Mouse (Mus musculus) cortical plate, adult 2 months (tissue): ENCODE measurements around the gene Zfp444. TPM values are rescaled to one million over a fixed set of nuclear protein-coding genes. Genes with fewer than 3 reads are reported as not detected.
"Not testable (repeated sequence)": the region's sequence is repeated elsewhere in the genome, so short reads cannot be mapped to it uniquely, and the experiment has no call there.

ENCODE experiments used
- H3K27ac ChIP-seq: fragments of 200-500 bp; 2 replicates; pipeline ENCODE4 v1.5.1; 2012; ENCODE audit warnings: low read length, control low read depth, inconsistent platforms; ENCODE audit not compliant: insufficient read depth
- H3K4me1 ChIP-seq: fragments of 200-500 bp; 2 replicates; pipeline ENCODE4 v1.6.1; 2011; ENCODE audit warnings: low read length; ENCODE audit not compliant: control insufficient read depth, insufficient read depth
- H3K4me3 ChIP-seq: fragments of 200-500 bp; 2 replicates; pipeline ENCODE4 v1.5.1; 2011; ENCODE audit warnings: mild to moderate bottlenecking, low read length, control low read depth; ENCODE audit not compliant: insufficient read depth
- CTCF ChIP-seq: fragments of 200-500 bp; IDR thresholded peaks from 2 replicates; pipeline ENCODE4 v1.5.1; 2011; ENCODE audit warnings: mild to moderate bottlenecking, control low read depth, low read length; ENCODE audit not compliant: insufficient read depth; ENCODE audit errors: extremely low read depth
- POLR2A ChIP-seq: fragments of 200-500 bp; IDR thresholded peaks from 2 replicates; pipeline ENCODE4 v1.6.1; 2011; ENCODE audit warnings: mild to moderate bottlenecking, low read length, control low read depth; ENCODE audit not compliant: insufficient read depth; ENCODE audit errors: extremely low read depth
- polyA plus RNA-seq: library from polyadenylated mRNA; depleted of rRNA; stranded (reverse); fragments of >200 nt; gene quantifications from 2 replicates; pipeline ENCODE4 v1.2.3, GENCODE M21; 2012; rRNA removed

Zfp444 gene
- polyA plus RNA-seq, 1 experiment, result 56.1 TPM

DNA sequence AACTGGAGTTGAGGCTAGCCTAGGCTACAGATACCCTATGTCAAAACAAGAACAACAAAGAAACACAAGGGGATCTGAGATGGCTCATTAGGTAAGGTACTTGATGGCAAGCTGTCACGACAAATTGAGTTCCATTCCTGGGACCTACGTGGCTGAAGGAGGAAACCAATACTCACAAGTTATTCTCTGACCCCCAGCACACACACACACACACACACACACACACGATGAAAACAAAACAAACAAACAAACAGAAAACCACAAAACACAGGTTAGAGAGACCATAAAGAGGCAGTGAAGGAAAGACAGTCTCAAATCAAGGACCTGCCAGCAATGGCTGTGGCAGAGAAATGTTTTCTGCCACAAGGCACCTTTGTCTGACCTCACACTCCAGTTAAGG, 24.8 kb downstream of the Zfp444 start, which contains the start of gene Galp:
TSS of gene Galp (plus strand) at position 301 of the 400 bp plus-strand sequence.
- no peak for TF ChIP-seq CTCF
- TF ChIP-seq POLR2A, result no peak
- Histone ChIP-seq H3K4me1 (no peaks in the 10 kb centered on the region), H3K27ac (no peak within 1 kb of the TSS), H3K4me3 (no peak within 1 kb of the TSS)

DNA sequence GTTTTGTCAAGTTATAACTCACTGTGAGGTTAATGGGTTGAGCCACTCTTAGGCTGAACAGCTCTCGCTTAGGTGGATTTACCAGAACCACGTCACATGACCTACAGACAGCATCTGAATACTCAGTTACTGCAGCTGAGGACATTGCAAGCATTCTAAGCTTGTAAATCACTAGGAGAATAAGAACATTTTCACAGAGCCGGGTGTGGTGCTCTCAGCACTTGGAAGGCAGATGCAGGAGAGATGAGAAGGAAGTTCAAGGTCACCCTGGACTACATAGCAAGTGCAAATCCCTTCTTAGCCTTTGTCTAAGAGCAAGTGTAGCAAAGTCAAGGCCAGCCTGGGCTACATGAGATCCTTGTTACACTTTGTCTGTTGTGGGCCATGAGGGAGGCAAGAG, 32.2 kb downstream of the Zfp444 start:
- TF ChIP-seq CTCF (no peak), POLR2A (no peak)
- Histone ChIP-seq H3K4me1 (no peaks in the 10 kb centered on the region), H3K27ac (no peak overlapping the region), H3K4me3 (no peak overlapping the region)

DNA sequence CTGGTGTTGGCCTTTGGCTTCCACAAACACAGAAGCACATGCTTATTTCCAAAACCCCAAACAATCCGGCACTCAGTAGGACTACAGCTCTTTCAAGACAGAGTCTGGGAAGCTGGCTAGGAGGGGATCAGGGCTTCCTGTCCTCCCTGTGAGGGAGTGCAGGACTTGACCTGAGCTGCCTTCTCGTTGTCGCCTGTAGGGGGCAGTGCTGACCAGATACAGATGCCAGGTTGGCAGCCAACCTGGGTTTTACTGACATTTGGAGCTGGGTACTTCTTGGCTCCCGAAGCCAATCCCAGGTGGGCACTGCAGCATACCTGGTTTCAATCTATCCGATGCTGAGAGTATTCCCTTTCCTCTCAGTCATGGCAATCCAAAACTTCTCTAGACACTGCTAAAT, 41.1 kb downstream of the Zfp444 start:
- H3K4me3 ChIP-seq, result no peak overlapping the region
- no peak overlapping the region for H3K27ac ChIP-seq
- TF ChIP-seq POLR2A (no peak), CTCF (no peak)
- H3K4me1 ChIP-seq, result no peaks in the 10 kb centered on the region

DNA sequence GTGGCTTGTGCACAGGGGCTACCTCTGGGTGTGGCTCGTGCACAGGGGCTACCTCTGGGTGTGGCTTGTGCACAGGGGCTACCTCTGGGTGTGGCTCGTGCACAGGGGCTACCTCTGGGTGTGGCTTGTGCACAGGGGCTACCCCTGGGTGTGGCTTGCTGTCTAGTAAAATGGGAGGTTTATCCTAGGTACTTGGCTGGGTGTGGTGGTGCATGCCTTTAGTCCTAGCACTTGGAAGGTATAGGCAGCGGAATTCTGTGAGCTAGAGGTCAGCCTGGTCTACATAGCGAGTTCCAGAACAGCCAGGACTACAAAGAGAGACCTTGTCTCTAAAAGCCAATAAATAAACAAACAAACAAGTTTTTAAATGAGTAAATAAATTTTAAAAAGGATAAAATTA, 42.7 kb downstream of the Zfp444 start:
- H3K27ac ChIP-seq, H3K4me1 ChIP-seq, H3K4me3 ChIP-seq: not testable (repeated sequence)

DNA sequence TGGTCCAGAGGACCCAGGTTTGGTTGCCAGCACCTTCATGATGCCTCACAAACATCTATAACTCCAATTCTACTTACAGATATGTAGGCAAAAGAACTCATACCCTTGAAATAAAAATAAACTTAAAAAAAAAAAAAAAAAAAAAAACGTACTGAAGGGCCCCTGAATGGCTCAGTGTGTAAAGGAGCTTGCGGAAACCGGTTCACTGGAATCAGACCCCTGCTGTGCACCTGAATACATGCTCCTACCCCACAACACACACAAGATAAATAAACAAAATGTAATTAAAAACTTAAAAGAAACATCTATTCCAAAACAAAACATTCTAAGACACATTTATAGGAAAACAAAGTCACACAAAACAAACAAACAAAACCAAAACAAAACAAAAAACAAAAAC, 48.1 kb downstream of the Zfp444 start:
- no peak for TF ChIP-seq POLR2A
- TF ChIP-seq CTCF, result no peak
- Histone ChIP-seq H3K27ac (no peak overlapping the region), H3K4me1 (no peaks in the 10 kb centered on the region), H3K4me3 (no peak overlapping the region)

DNA sequence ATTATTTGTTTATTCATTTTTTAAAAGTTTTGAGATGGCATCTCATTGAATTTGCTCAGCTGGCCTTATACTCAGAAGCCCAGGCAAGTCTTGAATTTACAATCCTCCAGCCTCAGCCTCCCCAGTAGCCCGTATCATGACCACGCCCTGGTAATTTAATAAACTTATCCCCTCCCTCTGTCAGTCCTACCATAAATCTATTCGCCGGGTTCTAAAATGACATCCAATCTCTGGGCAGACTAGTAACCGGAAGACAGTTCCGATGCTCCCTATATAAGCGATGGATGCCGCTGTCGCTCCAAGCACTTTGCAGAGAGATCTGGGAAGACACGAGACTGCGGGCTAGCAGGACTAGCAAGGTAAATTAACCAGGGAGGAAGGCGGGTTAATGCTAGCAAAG, 50.0 kb downstream of the Zfp444 start, which contains the start of gene Zscan5b:
TSS of gene Zscan5b (plus strand) at position 301 of the 400 bp plus-strand sequence.
- Histone ChIP-seq H3K4me3 (no peak within 1 kb of the TSS), H3K4me1 (no peaks in the 10 kb centered on the region), H3K27ac (no peak within 1 kb of the TSS)
- no peak for TF ChIP-seq CTCF
- TF ChIP-seq POLR2A, result no peak

DNA sequence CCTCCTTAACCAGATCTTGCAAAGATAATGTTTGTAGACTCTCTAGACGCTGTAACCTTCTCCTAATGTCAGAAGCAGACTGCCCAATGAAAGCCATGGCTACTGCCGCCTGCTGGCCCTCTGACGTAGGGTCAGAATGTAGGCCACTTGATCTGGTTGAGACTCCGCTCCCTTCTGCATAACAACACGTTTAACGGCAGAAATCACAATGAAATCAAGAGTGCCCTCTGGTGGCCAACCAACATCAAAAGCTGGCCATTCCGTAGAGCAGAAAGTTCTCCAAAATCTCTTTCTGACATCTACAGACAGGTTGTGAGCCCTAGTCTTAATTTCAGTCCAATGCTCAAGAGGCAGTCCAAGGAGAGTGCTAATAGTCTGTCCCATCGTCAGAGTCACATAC, 56.5 kb downstream of the Zfp444 start:
- H3K4me1 ChIP-seq, H3K4me3 ChIP-seq, H3K27ac ChIP-seq: not testable (repeated sequence)

DNA sequence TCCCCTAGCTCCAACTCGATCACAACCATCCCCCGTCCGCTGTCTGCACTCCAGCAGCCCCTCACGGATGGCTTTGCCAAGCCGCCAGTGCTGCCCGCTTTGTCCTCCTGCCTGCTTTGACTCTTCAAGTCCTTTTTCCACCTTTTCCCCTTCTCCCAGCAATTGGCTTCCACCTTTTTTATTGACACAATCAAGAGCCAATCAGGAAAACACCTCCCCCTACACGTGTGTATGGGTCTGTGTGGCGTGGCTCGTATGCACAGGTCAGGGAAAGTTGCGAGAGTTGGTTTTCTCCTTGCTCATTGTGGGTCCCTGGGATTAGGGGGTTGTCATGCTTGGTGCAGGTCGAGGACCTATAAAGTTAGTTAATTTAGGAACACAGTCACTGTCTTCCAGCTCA, 67.8 kb downstream of the Zfp444 start:
- no peaks in the 10 kb centered on the region for H3K4me1 ChIP-seq
- TF ChIP-seq POLR2A, result no peak
- no peak overlapping the region for H3K4me3 ChIP-seq
- no peak overlapping the region for H3K27ac ChIP-seq

DNA sequence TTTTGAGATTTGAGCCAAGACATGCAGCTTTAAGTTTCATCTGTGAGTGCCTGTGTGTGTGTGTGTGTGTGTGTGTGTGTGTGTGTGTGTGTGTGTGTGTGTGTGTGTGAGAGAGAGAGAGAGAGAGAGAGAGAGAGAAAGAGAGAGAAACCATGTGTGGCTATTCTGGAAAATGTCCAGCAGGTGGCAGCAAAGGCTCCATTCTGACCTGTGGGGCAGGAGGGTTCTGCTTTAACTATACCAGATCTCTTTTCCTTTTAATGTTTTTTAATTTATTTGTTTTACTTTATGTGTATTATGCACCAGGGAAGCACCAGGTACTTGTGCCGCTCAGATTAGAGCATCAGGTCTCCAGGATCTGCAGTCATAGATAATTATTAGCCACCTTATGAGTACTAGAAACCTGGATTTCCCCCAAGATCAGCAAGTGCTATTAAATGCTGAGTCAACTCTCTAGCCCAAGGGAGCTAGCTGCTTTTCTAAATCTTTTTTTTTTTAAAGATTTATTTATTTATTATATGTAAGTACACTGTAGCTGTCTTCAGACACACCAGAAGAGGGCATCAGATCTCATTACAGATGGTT, 68.9 kb downstream of the Zfp444 start:
- TF ChIP-seq CTCF, result peak; percentile 39; the same call in 1 of the 2 replicates
- not testable (repeated sequence) for H3K4me3 ChIP-seq, H3K4me1 ChIP-seq, H3K27ac ChIP-seq

Other genes with a start within 250 kb of the Zfp444 start
- gene Vmn1r65, start 161.2 kb upstream of the Zfp444 start, polyA plus RNA-seq, result not detected in 2 replicates
- gene Nlrp4c, start 127.1 kb upstream of the Zfp444 start, polyA plus RNA-seq, result not detected in 2 replicates
- 37.4 and 37.9 TPM in 2 replicates for gene Zfp787, start 16.2 kb upstream of the Zfp444 start, polyA plus RNA-seq
- not detected in 2 replicates for gene Galp, start 24.9 kb downstream of the Zfp444 start, polyA plus RNA-seq
- not detected in 2 replicates for gene Zscan5b, start 50.1 kb downstream of the Zfp444 start, polyA plus RNA-seq
- gene Epp13, start 80.5 kb downstream of the Zfp444 start, polyA plus RNA-seq, result not detected in 2 replicates
- gene Zfp667, start 114.4 kb downstream of the Zfp444 start, polyA plus RNA-seq, result 7.1 and 7.7 TPM in 2 replicates
- 7.6 and 8.0 TPM in 2 replicates for gene Zfp583, start 159.1 kb downstream of the Zfp444 start, polyA plus RNA-seq
- 3.4 and 4.2 TPM in 2 replicates for gene Gm3854, start 171.5 kb downstream of the Zfp444 start, polyA plus RNA-seq
- gene Zfp78, start 191.1 kb downstream of the Zfp444 start, polyA plus RNA-seq, result 2.6 and 3.1 TPM in 2 replicates
- 8.1 and 8.6 TPM in 2 replicates for gene Zfp28, start 211.1 kb downstream of the Zfp444 start, polyA plus RNA-seq
- gene Smim17, start 226.5 kb downstream of the Zfp444 start, polyA plus RNA-seq, result 7.5 and 7.6 TPM in 2 replicates
- gene Gm20715, start 238.1 kb downstream of the Zfp444 start, polyA plus RNA-seq, result 0.09 and 0.33 TPM in 2 replicates